Mouse (Mus musculus): ENCODE data around the gene Kcnab2. TPM values are rescaled to one million over a fixed set of nuclear protein-coding genes. Genes with fewer than 3 reads are reported as not detected.
A peak's percentile ranks its signal among the peaks of the same experiment; 100 is the strongest.

Kcnab2 gene
- total RNA-seq, 2 experiments from 2014 or later, result 423 to 447 TPM

DNA sequence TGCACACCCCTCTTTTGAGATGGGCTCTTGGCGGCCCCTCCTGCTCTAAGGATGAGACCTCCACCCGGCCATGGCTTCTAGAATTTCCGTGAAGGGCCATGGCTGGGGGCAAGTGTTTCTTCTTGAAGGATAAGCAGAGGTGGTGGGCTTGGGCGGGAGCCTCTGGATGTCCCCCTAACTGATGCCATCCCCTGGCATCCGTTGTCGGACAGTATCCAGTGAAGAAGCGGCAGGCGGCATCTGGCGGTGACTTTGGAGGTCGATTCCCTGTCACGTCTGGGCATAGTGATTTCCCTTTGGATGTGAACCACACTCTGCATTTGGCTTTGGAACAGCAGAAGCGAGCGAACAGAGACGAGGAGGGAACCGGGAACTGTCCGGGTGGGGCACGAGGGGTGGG is 85.0 kb downstream of the Kcnab2 start:
- DNase-seq (ENCODE audit: low spot score in 2 of 2), result no peak

DNA sequence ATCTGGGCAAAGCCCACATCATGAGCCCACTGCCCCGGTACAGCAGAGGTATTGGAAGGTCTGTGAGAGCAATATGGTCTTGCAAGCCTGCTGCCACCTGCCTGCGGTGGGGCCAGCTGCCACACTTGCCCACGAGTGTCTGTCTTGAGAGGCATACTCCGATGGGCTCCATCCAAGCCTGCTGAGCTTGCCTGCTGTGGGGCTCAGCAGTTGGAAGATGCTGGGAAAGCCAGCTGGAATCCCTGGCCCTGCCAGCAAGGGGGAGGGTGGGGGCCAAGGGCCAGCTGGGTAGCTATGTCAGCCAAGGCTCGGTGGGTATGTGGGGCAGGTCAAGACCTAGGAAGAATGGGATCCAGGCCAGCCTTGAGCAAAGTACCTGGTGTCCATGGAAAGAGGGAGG is 85.5 kb downstream of the Kcnab2 start:
- peak; percentile 59 to 68 for DNase-seq (ENCODE audit: low spot score in 2 of 2)

DNA sequence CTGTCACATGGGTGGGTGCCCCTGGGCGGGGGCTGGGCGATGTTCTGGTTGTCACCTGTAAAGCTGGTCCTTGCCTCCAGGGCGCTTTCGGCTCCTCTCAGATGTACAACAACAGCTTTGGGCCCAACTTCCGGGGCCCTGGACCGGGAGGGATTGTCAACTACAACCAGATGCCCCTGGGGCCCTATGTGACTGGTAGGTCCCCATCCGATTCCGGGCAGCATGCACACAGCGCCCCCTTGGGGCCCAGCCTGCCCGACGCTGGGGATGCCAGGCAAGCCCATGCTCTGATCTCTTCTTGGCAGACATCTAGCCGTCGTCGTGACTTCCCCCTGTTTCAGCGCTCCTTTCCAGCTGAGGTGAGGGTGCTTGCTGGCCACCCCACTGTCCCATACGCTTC is 92.0 kb downstream of the Kcnab2 start:
- no peak for DNase-seq (ENCODE audit: low spot score in 2 of 2)

DNA sequence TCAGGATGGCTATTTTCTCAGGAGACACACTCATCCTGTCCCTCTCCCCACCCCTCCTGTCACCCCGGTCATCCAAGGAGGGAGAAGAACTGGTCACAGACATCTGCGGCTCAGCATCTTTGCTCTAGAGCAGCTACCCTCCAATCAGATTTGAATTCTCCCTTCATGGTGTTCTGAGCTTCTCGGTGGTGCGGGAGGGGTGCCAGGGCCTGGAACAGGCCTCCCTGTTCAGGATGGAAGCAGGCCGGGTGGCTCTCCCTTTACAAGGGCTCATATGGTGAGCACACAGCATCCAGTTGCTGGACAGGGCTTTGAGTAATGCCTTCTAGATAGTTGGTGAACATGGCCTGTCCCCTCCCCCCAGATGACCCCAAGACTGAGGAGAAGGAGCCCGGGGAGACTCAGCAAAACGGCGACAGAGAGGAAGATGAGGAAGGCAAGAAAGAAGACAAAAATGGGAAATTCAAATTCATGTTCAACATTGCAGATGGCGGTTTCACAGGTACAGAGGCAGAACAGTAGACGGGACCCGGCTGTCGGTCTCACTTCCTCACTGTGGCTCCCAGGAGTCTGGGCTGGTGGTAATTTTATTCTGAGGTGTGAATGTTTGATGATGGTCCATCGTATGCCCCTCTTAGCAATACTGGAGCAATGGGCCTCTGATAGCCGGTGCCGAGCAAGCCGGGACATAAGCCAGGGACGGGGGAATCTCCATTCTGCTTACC is 95.0 kb downstream of the Kcnab2 start:
- no peak for DNase-seq (ENCODE audit: low spot score in 2 of 2)

DNA sequence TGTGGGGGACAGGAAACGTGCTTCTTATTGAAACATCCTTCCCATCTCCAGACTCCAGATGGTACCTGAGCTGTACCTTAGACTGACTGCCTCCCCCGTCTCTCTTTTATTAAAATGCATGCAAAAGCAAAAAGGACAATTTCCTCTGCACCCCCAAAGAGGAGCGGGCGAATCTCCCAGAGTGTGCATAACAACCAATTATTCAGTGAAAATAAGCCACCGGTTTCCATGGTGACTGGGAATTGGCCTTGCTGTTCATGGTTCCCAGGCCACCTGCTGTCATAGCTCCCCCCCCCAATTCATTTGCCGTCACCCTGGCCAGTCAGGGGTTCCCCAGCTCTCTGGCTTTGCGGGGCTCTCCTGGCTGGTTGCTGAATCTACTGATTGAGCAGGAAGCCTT is 112.4 kb downstream of the Kcnab2 start:
- peak in 1 of 2 experiments; percentile 59 for DNase-seq (ENCODE audit: low spot score in 2 of 2)

DNA sequence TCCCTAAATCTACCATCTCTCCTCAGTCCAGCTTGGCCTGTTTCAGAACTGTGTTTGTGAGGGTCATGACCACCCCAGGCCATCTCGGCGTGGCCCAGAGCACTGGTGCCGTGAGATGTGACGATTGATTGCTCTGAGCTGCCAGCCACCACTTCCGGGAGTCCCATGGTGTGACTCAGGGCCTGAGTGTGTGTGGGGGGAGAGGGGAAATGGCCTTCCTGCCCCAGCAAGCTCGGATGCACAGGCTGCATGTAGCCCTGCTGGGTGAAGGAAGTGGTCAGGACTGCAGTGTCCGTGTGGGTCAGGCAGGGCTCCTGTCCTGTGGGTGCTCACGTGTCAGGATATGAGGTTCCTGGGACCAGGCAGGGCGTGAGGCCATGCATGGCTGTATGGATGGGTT is 115.5 kb downstream of the Kcnab2 start:
- DNase-seq (ENCODE audit: low spot score in 2 of 2), result no peak

DNA sequence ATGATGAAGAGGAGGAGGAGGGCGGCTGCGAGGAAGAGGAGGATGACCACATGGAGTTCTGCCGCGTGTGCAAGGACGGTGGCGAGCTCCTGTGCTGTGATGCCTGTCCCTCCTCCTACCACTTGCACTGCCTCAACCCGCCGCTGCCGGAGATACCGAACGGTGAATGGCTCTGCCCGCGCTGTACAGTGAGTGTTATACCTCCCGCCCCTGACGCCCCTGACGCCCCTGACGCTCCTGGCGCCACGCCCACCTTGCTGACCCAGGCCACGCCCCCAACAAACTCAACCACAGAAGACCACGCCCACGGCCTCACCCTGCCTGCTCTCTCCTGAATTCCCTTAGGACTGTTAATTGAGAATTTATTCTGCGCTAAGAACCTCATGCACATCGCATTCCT is 116.8 kb downstream of the Kcnab2 start:
- DNase-seq (ENCODE audit: low spot score in 2 of 2), result no peak

DNA sequence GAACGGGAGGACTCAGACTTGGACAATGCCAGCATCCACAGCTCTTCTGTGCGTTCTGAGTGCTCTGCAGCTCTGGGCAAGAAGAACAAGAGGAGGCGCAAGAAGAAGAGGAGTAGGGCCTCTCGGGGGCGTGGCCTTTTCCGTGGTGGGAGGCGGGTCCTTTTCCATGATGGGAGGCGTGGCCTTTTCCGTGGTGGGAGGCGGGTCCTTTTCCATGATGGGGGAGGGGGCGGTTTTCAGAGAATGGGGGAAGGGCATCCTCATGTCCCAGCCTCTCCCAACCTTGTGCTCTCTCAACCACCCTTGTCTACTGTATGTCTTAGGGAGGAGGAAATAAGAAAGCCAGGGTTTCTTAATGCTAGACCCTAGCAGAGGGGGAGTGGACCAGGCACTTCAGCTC is 118.0 kb downstream of the Kcnab2 start:
- DNase-seq (ENCODE audit: low spot score in 2 of 2), result no peak

DNA sequence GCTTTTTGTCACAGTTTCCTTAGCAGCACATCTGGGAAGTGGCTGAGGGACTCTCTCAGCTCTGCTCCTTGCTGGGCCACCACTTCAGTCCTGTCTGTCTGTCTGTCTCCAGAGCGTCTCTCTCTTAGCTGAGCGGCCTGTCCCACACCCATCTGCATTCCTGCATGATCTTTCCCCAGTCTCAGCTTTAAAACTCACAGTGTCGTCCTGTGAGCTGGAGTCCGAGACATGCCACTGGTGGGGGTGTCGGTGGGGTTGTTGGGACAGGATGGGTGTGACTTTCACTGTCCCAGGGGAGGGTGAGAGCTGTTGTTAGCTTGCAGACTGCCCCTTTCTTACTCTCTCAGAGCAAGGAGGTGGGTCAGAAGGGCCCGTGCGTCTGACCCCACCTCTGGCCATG is 122.0 kb downstream of the Kcnab2 start:
- DNase-seq (ENCODE audit: low spot score in 2 of 2), result no peak

DNA sequence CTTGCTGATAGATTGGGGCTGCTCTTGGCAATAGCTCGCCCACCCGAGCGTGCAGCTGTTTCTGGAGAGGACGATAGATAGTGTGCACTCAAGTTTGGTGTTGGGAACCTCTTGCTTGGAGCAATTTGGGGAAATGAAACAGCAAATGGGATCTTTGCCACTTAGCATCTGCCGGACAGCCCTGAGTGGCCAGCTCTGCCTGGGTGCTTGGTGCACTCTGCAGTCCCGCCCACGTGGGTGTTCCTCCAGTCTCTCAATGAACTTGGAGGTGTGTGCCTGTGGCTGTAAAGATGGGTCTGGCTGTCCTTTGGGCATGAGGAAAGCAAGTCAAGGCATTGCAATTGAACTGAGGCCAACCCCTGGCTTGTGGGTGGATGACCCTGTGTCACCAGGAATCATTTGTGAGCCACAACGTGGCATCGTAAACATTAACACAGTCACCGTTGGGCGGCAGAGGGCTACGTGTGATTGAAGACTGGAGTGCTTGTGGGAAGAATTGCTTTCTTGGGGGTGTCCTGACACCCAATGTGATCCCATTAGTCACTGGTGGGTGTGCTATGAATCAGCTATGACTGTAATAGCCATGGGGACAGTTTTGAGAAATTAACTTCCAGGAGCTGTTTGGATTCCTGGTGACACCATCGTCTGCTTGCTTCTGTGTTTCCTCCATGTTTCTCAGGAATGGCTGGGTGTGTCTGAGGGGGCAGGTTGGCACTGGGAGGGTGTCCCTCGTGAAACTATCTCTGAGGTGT is 123.6 kb downstream of the Kcnab2 start:
- no peak for DNase-seq (ENCODE audit: low spot score in 2 of 2)

DNA sequence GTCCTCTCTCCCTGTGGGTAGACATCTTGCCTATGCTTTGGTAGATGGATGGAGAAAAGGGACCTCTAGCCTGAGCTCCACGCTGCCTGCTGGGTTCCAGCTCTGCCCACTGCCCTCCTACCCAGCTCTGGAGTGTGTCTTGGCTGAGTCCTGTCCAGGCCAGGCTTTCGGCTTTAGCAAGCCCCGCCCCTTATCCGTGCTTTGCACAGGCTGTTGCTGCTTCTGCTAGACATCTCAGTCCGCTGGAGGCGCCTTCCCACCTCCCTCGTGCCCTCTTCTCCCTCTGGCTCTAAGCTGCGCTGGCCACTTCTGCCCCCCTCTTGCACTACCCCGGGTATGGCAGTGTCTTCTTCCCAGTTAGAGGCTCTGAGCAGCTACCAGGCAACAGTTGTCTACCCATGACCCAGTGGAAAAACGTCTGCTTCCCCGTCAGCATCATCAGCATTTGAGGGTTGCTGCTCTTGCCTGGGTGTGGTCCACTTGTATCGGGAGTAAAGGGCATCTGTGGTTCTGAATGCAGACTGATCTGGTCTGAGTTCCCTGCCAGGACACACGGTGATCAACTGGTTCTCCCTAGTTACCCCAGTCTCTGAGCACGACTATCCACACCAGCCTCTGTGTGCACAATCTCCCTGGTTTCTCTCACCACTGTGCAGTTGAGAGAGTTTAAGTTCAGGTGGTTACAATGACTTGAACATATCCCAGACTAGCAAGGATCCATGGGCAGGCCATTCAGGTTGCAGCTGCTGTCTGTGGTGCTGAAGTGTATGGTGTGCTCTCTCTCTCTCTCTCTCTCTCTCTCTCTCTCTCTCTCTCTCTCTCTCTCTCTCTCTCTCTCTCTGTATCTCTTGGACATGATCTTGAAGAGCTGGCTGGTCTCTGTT is 126.0 kb downstream of the Kcnab2 start:
- no peak for DNase-seq (ENCODE audit: low spot score in 2 of 2)

DNA sequence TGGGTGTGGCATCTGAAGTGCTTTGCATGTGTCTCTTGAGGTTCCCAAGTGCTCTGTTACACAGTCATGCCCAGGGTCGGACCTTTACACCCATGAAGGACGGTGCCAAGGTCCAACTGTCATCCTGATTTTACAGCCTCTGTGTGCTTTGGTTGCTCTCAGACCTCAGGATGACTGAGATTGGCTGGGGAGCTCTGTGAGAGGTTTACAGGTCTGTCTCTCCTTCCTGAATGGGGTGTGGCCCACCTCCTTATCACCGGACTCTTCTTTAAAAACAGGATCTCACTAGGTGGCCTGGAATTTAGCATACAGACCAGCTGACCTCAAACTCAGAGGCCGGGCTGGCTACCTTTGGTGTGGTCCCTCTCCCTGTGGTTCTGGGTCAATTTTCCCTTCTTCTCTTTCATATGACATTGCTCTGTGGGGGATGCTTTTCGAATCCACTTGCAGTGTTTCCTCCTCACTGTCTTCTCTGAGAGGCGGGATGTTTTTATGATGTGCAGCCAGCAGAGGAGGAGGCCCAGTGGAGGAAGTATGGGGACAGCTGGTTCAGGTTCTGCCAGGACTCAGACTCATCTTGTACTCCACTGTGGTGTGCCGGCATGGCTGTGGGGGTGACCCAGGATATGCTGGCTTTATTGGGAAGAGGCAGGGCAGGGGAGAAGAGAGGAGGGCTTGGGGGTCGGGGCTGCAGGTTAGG is 126.8 kb downstream of the Kcnab2 start:
- no peak for DNase-seq (ENCODE audit: low spot score in 2 of 2)

DNA sequence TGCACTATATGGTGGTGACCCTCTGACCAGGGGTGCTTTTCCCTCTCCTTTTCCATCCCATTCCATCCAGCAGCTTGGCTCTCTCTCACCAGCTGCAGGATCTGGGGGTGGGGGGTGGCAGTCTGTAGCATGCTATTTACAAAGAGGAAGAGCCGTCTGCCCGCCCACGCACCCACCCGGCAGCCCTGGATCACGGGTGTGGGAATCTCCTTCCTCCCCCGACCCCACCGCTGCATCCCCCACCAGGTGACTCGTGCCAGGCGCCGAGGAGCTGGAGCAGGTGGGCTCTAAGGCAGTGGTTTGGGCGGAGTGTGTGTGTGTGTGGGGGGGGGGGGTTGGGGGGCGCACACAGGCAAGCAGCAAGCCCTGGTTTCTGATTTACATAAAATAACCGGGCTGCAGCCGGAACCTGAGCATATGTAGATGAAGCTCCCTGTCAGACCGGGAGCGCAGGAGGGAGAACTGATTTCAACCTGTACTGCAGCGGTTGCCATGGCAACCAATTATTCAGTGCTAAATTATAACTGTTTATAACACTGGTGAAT is 127.8 kb downstream of the Kcnab2 start:
- DNase-seq (ENCODE audit: low spot score in 2 of 2), result peak; percentile 42 to 81

DNA sequence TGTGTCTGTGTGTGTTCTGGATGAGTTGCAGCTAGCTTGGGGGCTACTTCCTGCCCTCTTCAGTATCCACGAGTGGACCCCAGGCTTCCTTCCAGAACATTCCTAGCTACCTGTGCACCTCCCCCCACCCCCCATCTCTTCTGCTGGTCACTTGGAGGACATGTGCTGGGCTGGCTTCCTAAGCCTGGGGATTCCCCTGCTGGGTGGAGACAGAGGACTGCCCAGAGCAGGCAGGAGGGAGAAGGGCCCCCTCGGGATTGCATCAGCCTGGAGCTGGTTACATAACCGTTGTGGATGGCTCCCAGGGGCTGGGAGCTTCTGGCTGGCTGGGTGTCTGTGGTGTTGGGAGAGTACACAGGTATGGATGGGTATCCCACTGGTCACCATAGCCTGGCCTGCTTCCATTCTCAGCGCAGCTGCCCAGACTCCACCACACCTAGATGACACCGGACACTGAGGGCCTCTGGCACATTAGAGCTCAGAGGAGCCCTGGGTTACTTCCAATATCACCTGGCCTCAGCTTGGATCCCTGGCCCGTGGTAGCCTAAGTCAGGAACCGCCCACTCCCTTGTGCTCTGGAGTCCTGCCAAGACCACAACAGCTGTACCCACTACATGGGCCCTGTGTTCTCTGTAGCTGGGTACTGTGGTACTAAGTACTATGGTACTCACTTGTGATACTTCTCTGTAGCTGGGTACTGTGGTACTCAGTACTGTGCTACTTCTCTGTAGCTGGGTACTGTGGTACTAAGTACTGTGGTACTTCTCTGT is 132.4 kb downstream of the Kcnab2 start:
- no peak for DNase-seq (ENCODE audit: low spot score in 2 of 2)

DNA sequence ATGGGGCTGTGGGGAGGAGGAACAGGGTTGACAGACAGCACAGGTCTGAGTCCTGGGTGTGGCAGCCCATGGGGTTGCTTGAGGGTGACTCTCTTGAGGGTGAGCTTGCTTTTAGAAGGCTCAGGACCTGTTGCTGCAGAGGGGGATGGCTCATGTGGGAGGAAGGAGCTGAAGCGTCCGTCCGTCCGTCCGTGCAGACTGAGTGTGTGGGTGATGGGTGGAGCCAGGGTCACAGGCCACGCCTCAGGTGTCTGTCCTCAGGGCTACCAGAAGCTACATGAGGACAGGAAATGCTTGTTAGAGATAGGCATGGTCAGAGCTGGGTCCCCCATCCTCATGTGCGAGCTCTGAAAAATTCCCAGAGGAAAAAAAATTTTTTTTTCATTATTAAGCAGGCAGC is 133.0 kb downstream of the Kcnab2 start:
- DNase-seq (ENCODE audit: low spot score in 2 of 2), result no peak

DNA sequence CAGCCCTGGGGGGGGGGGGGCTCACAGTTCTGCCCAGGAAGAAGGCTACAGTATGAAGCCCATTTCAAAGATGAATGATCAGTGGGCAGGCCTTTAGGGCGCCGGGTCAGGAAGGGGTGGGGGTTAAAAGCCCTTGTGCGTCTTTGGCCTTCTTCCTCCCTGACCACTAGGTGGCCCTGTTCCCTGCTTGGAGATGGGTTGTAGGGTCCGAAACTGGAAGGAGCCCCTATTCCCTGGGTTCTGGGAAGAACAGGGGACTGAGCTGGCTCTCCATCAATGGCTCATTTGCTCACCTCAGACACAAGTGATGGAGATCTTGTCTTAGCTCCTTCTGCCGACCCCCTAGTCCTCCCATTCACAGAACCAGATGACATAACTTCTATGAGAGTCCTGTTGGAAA is 134.4 kb downstream of the Kcnab2 start:
- no peak for DNase-seq (ENCODE audit: low spot score in 2 of 2)

Data from layer of hippocampus, postnatal 14 days (tissue).